Mouse (Mus musculus) kidney, embryonic 14.5 days (tissue): Measurements from ENCODE around the gene Apba2. TPM values are rescaled to one million over a fixed set of nuclear protein-coding genes. Genes with fewer than 3 reads are reported as not detected.
A peak's percentile ranks its signal among the peaks of the same experiment; 100 is the strongest.

ENCODE experiments used
- ATAC-seq: fragments of 200-750 bp; cut with Nextera tagmentation; 2 replicates; pipeline ENCODE4 v1.8.0; 2017; ENCODE audit warnings: moderate number of reproducible peaks, mild to moderate bottlenecking, moderate TSS enrichment, moderate library complexity; ENCODE audit not compliant: low FRiP score, low TSS enrichment
- H3K27ac ChIP-seq: fragments of 300-500 bp; sonication (generic); 2 replicates; pipeline ENCODE4 v1.5.1; 2014; ENCODE audit warnings: low read depth, mild to moderate bottlenecking, low read length, moderate library complexity, mixed read lengths
- H3K27me3 ChIP-seq: fragments of 300-500 bp; sonication (generic); 2 replicates; pipeline ENCODE4 v1.6.1; 2014; ENCODE audit warnings: mild to moderate bottlenecking, low read length; ENCODE audit not compliant: control insufficient read depth, insufficient read depth
- H3K36me3 ChIP-seq: fragments of 300-500 bp; sonication (generic); 2 replicates; pipeline ENCODE4 v1.6.1; 2014; ENCODE audit warnings: low read length, mixed read lengths; ENCODE audit not compliant: control insufficient read depth, insufficient read depth
- H3K4me1 ChIP-seq: fragments of 300-500 bp; sonication (generic); 2 replicates; pipeline ENCODE4 v1.6.1; 2014; ENCODE audit warnings: low read length, mixed read lengths; ENCODE audit not compliant: control insufficient read depth, insufficient read depth
- H3K4me2 ChIP-seq: fragments of 300-500 bp; sonication (generic); replicated peaks from 2 replicates; pipeline ENCODE4 v1.6.1; 2014; ENCODE audit warnings: low read depth, mild to moderate bottlenecking, low read length
- H3K4me3 ChIP-seq: fragments of 300-500 bp; sonication (generic); 2 replicates; pipeline ENCODE4 v1.5.1; 2014; ENCODE audit warnings: mild to moderate bottlenecking, low read length
- H3K9ac ChIP-seq: fragments of 300-500 bp; sonication (generic); 2 replicates; pipeline ENCODE4 v1.6.1; 2014; ENCODE audit warnings: low read depth, mild to moderate bottlenecking, low read length, moderate library complexity
- H3K9me3 ChIP-seq: fragments of 300-500 bp; sonication (generic); 2 replicates; pipeline ENCODE4 v1.6.1; 2016; ENCODE audit warnings: low read length; ENCODE audit not compliant: control insufficient read depth
- WGBS: fragments of 180-500 bp; shearing (Covaris S2); extraction: QIAGEN DNeasy Blood & Tissue Kit; methylation state at CpG from one replicate; pipeline ENCODE4 v1.1.7; 2014; 5-methylcytosine and 5-hydroxymethylcytosine counted together
- polyA plus RNA-seq: library from polyadenylated mRNA; unstranded; fragments of >200 nt; fragmentation: Nextera tagmentation; extraction: Ambion mirVana; gene quantifications from 2 replicates; pipeline ENCODE4 v1.2.1, GENCODE M21; 2014

Apba2 gene
- polyA plus RNA-seq, 1 experiment from 2014 or later, result 2.8 TPM

GRCm38 (mm10) chr7:64665716-64666298 lies 164.3 kb downstream of the Apba2 start:
- no peak for ATAC-seq
- H3K9me3 ChIP-seq, result no peaks in the 10 kb centered on the region
- no peaks in the 10 kb centered on the region for H3K27me3 ChIP-seq
- no peak overlapping the region for H3K27ac ChIP-seq
- no peaks in the 10 kb centered on the region for H3K36me3 ChIP-seq
- no peak overlapping the region for H3K4me3 ChIP-seq
- H3K4me1 ChIP-seq, result no peaks in the 10 kb centered on the region
- H3K9ac ChIP-seq, result no peak overlapping the region
- no peak overlapping the region for H3K4me2 ChIP-seq
- WGBS, result 83% methylated on average over 5 of the region's 5 CpGs

DNA sequence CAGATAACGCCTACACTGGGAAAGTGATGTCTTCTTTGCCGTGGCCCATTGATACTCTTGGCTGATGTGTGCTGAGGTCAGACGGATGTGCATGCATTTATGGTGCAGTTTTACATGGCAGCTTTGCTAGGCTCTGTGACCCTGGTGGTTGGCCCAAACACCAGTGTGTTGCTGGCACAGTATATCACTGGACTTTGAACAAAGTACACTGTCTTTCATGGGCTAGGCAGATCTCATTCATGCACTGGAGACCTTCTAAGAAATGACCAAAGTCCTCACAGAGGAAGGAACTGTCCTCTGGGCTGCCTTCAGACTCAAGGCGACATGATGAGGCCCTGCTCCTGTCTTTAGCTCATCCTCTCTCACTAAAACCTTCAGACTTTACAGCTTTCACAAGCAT lies 166.5 kb downstream of the Apba2 start:
- ATAC-seq, result no peak
- Histone ChIP-seq H3K27me3 (no peaks in the 10 kb centered on the region), H3K27ac (no peak overlapping the region), H3K4me1 (no peaks in the 10 kb centered on the region), H3K9me3 (no peaks in the 10 kb centered on the region), H3K4me2 (no peak overlapping the region), H3K36me3 (no peaks in the 10 kb centered on the region), H3K9ac (no peak overlapping the region), H3K4me3 (no peak overlapping the region)
- WGBS, result 88% methylated on average over 4 of the region's 4 CpGs

- ATAC-seq, result no peak
Measured at GRCm38 (mm10) chr7:64679771-64680479, 178.4 kb downstream of the Apba2 start.

GRCm38 (mm10) chr7:64684893-64685292 lies 183.4 kb downstream of the Apba2 start:
- H3K27ac ChIP-seq, result no peak overlapping the region
- no peaks in the 10 kb centered on the region for H3K9me3 ChIP-seq
- no peaks in the 10 kb centered on the region for H3K4me1 ChIP-seq
- no peak overlapping the region for H3K4me2 ChIP-seq
- no peaks in the 10 kb centered on the region for H3K36me3 ChIP-seq
- H3K27me3 ChIP-seq, result no peaks in the 10 kb centered on the region
- 55% methylated on average over 4 of the region's 4 CpGs for WGBS
- peak; percentile 59; the same call in 1 of the 2 replicates for ATAC-seq
- no peak overlapping the region for H3K9ac ChIP-seq
- H3K4me3 ChIP-seq, result no peak overlapping the region

More at GRCm38 (mm10) chr7:64679771-64680479, 178.4 kb downstream of the Apba2 start:
- 88% methylated on average over 10 of the region's 10 CpGs for WGBS
- no peaks in the 10 kb centered on the region for H3K4me1 ChIP-seq
- no peaks in the 10 kb centered on the region for H3K9me3 ChIP-seq
- H3K4me2 ChIP-seq, result no peak overlapping the region
- no peaks in the 10 kb centered on the region for H3K27me3 ChIP-seq
- H3K27ac ChIP-seq, result no peak overlapping the region
- no peak overlapping the region for H3K9ac ChIP-seq
- no peak overlapping the region for H3K4me3 ChIP-seq
- H3K36me3 ChIP-seq, result no peaks in the 10 kb centered on the region

DNA sequence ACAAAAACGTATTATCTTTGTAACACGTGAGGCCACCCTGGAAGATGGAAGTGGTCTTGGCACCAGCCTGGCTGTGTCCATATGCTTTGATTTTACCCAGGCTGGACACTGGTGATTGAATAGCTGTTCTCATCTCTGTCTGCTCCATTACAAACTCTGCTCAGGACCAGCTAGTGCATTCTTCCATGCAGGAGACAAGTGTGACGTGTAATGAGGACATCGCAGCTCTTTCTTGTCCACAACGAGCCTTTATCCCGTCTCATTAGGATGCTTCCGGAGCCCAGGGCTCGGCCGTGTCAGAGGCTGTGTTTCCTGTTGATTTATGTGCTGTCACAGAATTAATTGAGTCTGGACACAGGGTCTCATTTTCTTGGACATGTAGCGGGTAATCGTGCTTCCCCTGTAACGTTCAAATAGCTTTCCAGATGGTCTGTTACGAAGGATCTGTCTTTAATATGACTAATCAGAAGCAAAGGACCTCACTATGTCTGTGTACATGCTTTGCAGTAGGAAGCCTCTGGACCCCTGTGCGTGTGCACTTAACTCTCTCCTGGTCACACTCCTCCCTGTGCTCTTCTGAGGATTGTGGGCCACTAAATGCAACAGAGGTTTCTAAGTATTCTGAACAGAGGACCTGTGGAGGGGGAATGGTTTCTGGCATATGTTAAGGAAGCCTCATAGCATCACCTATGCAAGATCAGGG lies 186.8 kb downstream of the Apba2 start:
- Histone ChIP-seq H3K4me3 (no peak overlapping the region), H3K4me2 (no peak overlapping the region), H3K9ac (no peak overlapping the region), H3K9me3 (no peaks in the 10 kb centered on the region), H3K4me1 (no peaks in the 10 kb centered on the region), H3K36me3 (no peaks in the 10 kb centered on the region), H3K27ac (no peak overlapping the region), H3K27me3 (no peaks in the 10 kb centered on the region)
- peak; percentile 80 for ATAC-seq
- WGBS, result 13% methylated on average over 14 of the region's 14 CpGs

- H3K4me3 ChIP-seq, result no peak overlapping the region
- H3K4me1 ChIP-seq, result no peaks in the 10 kb centered on the region
- no peaks in the 10 kb centered on the region for H3K36me3 ChIP-seq
- ATAC-seq, result no peak
- no peaks in the 10 kb centered on the region for H3K9me3 ChIP-seq
- H3K27ac ChIP-seq, result no peak overlapping the region
- 92% methylated on average over 2 of the region's 2 CpGs for WGBS
- no peak overlapping the region for H3K4me2 ChIP-seq
- H3K9ac ChIP-seq, result no peak overlapping the region
- no peaks in the 10 kb centered on the region for H3K27me3 ChIP-seq
Measured at GRCm38 (mm10) chr7:64691831-64692230, 190.3 kb downstream of the Apba2 start.

DNA sequence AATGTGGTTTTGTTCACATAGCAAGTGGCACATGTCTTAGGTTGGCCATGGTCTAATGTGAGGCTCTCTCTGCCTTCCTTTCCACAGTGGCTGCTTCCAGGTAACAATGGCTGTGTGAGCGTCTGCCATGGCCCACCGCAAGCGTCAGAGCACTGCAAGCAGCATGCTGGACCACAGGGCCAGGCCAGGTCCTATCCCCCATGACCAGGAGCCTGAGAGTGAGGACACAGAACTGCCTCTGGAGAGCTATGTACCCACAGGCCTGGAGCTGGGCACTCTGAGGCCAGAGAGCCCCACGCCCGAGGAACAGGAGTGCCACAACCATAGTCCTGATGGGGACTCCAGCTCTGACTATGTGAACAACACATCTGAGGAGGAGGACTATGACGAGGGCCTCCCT lies 193.4 kb downstream of the Apba2 start:
- WGBS, result 84% methylated on average over 6 of the region's 6 CpGs
- H3K4me3 ChIP-seq, result no peak overlapping the region
- ATAC-seq, result no peak

DNA sequence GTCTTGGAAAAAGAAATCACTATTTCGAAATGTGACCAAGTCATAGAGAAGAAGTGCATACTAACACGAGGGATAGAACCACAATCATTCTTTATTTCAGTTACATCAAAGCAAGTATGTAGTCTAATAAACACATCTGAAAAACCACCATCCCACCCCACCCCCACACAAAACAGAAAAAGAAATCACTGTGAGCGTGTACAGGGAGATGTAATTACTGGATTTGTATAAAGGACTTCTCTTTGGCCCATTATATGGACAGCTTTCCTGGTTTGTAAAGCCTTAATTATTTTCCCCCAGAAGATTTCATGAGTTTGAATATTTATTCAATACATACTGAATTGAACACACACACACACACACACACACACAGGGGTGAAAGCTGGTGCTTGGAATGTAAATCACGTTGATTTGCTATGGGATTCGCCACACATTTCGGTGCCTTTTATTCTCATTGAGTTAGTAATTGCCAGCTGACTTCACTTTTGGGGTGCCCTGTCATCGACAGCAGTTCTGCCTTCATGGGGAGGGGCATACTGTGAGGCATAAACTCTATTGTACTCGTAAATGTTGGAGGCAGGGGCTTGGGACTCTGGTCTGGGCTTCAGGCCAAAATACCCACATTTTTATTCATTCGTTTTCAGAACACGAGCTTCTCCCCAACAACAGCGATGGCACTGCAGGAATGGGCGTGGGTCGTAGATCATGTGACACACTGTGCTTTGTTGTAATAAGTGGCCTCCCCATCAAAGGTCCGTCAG lies 195.2 kb downstream of the Apba2 start:
- no peaks in the 10 kb centered on the region for H3K27me3 ChIP-seq
- H3K4me1 ChIP-seq, result no peaks in the 10 kb centered on the region
- no peaks in the 10 kb centered on the region for H3K9me3 ChIP-seq
- WGBS, result 77% methylated on average over 14 of the region's 14 CpGs
- H3K4me2 ChIP-seq, result no peak overlapping the region
- H3K36me3 ChIP-seq, result no peaks in the 10 kb centered on the region
- ATAC-seq, result no peak
- H3K9ac ChIP-seq, result no peak overlapping the region
- no peak overlapping the region for H3K27ac ChIP-seq
- H3K4me3 ChIP-seq, result no peak overlapping the region

More for the DNA sequence above, 193.4 kb downstream of the Apba2 start:
- Histone ChIP-seq H3K27ac (no peak overlapping the region), H3K4me2 (no peak overlapping the region), H3K9me3 (no peaks in the 10 kb centered on the region), H3K9ac (no peak overlapping the region), H3K4me1 (no peaks in the 10 kb centered on the region), H3K27me3 (no peaks in the 10 kb centered on the region), H3K36me3 (no peaks in the 10 kb centered on the region)
